Mouse (Mus musculus) adrenal gland, adult (tissue): ENCODE measurements at regions not wholly inside any gene's neighbourhood (a gene's known extent, or its start where the extent isn't known, plus 50 kb on each side); places are given as distances from the start of the nearest gene placed in this dataset.

Experiments
- DNase-seq, 2 experiments: peaks; one replicate each; pipeline ENCODE4 v3.0.0; 2022 to 2023; ENCODE audit warnings: low spot score in 1 of 2; ENCODE audit not compliant: inconsistent age in 2 of 2

DNA sequence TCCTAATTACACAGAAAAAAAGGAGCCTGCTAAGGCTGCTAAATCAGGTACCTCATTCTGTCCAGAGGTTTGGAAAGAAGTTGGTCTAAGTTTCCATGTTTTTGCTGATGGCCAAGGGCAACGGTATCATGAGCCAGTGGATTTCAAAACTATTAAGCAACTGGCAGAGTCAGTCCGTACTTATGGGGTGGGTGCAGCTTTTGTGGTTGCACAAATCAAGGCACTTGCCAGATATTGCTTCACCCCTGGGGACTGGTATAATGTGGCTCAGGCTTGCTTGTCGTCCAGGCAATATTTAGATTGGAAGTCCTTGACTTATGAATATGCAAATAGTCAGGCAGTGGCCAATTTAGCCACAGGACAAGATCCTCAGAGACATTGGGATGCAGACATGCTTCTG lies 65.2 kb upstream of the 9130204L05Rik start:
- DNase-seq: peak; percentile 3 to 61
